Mouse (Mus musculus) left cerebral cortex, postnatal 36 days (tissue): ENCODE measurements at regions not wholly inside any gene's neighbourhood (a gene's known extent, or its start where the extent isn't known, plus 50 kb on each side); places are given as distances from the start of the nearest gene placed in this dataset.

Source experiments
- DNase-seq, 2 experiments: peaks; one replicate each; pipeline ENCODE4 v3.0.0; 2021 to 2022; ENCODE audit warnings: low spot score in 2 of 2, mixed read lengths in 1 of 2
- intact Hi-C: fragments of 180-260 bp; cut with DNase I; formaldehyde crosslinking; loops from one replicate; pipeline ENCODE4 v1.15.1; 2025

DNA sequence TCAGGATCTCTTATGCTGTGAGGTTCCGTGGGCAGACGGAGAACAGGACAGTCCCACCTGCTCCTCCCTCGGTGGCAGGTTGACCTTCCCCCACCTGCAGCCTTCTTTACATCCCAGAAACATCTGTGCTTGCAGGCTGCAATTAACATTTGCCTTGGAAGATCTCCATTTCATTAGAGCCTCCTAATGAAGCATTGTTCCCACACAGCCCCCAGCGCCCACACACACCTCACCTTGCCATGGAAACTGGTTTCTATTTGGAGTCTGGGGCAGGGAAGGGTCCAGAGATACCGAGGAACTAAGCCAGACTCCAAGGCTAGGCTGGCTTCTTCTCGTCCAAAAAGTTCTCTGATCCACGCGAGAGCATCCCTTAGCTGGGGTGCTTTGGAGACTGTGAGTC, 56.6 kb upstream of the Rpl38 start:
- DNase-seq, result no peak
- intact Hi-C loops, result no loop called here

DNA sequence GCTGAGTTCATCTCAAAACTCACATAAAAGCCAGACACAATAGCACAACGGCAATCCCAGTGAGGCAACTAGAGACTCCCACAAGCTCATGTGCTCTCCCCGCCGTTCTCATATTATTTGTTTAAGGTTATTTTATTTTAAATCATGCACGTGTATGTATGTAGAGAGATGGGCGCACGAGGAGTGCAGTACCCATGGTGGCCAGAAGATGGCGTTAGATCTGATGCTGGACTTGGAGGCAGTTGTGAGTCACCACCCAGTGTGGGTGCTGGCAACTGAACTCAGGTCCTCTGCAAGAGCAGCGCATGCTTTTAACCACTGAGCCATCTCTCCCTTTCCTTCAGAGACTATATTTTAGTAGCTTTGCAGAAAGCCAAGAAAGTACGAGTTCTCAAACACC, 60.3 kb upstream of the Rpl38 start:
- intact Hi-C loops, result no loop called here
- no peak for DNase-seq

DNA sequence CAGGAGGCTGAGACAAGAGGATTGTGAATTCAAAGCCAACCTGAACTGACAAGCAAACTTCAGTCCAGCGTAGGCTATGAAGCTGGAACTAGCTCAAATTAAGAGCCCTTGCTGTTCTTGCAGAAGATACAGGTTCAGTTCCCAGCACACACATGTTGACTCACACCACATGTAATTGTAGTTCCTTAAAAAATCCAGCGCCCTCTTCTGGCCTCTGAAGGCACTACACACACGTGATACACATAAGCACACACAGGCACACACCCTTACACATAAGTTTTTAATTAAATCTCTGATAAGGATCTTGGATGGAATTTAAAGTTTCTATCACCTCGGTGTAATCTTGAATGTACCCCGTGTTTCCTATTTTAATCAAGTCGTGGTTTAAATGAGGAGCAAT, 65.2 kb upstream of the Rpl38 start:
- intact Hi-C loops, result no loop called here
- no peak for DNase-seq

DNA sequence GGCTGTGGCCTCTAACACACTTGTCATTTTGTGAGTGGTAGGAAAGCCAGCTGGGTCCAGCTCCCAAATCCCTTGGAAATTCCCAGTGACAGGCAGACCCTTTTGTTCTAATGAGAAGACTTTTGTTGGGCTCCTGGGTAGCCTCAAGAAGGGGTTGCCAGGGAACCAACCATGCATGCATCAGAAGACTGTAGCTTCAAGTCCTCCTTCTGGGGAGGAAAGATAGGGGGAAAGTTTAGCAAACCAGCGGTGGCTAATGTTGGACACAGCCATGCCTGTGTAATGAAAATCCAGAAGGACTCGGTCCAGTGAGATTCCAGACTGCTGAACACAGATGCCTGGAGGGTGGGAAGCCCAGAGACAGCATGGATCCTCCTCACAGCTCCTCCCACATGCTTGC, 71.1 kb upstream of the Rpl38 start:
- DNase-seq, result no peak
- intact Hi-C loops, result no loop called here

DNA sequence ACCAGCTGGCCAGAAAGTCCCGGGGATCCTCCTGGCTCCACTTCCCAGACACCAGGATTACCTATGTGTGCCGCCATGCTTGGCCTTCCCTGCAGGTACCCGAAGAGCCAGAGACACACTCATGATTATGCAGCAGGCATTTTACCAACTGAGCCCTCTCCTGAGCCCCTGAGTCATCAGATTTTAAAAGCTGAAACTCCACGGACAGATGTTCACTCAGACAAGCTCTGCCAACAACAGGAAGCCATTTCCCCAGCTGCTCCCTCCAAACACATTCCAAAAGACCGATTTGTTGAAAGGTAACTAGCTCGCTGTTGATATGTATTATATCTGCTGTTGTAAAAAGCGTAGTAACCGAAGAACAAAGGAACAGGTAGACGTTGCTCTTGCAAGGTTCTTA, 75.4 kb upstream of the Rpl38 start:
- no peak for DNase-seq
- intact Hi-C loops, result no loop called here

DNA sequence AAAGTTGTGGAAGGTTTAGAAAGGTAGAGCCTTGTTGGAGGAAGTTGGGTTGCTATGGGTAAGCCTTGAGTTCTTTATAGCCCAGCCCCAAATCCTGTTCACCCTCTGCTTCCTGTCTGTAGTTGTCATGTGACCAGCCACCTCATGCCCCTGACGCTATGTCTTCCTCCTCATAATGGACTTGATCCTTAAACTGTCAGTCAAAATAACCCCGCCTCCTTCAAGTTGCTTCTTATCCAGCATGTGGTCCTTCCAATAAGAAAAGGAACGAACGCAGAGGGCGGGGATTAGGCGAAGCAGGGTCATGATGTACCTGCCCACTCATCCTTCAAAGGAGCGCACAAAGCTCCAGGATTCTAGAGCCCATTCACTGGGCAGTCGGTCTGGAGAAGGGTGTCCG, 79.8 kb upstream of the Rpl38 start:
- DNase-seq, result no peak
- intact Hi-C loops, result no loop called here

DNA sequence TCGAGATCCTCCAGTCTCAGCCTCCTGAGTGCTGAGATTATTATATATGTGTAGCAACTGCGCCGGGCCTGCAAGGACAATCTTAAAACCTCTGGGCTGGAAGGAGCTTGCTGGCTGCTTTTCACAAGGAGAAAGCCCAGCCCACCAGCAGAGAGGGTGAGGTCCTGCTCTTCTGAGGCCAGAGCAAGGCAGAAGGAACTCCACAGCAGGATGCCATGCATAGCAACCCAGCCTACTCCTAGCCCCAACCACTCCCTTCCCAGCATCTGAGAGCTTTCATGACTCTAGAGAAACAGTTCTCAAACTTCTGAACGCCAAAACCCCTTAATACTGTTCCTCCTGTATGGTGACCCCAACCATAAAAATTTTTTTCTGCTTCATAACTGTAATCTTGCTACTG, 80.3 kb upstream of the Rpl38 start:
- DNase-seq, result no peak
- intact Hi-C loops, result no loop called here

DNA sequence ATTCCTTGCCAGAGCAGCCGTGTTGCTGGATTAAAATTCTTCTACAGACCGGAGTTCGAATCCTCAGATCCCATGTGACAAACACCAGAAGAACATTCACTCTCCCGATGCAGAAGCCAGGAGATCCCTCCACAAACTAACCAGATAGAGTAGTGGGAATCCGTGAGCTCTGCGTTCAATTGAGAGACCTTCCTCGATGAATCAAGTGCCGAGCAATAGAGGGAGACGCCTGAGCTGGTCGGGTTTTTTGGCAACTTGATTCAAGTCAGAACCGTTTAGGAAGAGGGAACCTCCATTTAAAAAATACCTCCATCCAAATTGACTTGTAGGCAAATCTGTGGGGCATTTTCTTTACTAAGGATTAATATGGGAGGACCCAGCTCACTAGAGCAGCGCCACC, 81.9 kb upstream of the Rpl38 start:
- intact Hi-C loops, result no loop called here
- no peak for DNase-seq

DNA sequence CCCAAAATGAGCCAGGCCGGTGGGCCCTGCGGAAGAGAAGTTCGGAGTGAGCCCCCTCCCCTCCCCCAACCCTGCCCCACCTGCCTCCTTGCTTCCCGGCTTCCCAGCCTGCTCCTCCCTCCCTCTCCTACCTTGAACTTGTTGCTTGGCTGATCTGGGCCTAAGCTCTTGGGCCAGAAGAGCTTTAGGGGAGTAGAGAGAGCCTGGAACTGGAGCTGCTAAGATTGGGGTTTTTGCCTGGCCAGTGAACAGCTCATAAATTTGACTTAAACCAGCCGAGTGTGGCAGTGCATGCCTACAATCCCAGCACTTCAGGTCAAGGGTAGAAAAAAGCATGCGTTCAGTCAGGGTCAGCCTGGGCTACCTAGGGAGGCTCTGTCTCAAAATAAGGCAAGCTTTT, 83.5 kb upstream of the Rpl38 start:
- DNase-seq, result no peak
- intact Hi-C loops, result no loop called here

DNA sequence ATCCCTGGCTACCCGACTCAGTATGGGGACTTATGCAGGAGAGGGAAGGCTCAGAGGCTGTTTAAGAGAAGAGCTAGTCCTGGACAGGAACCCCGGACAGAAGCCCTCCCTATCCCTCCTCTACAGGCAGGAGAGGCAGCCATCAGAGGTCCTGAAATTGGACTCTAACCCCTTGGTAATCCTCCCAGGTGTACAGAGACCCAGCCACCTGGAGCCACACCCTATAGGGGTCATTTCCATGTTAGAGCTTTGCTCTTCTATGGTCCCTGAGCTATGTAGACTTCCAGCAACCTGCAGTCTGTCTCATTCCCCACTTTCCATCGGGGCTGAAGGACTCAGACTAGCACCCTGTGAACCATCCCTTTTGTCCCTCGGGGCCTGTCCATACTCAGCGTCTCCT, 84.2 kb upstream of the Rpl38 start:
- intact Hi-C loops, result no loop called here

DNA sequence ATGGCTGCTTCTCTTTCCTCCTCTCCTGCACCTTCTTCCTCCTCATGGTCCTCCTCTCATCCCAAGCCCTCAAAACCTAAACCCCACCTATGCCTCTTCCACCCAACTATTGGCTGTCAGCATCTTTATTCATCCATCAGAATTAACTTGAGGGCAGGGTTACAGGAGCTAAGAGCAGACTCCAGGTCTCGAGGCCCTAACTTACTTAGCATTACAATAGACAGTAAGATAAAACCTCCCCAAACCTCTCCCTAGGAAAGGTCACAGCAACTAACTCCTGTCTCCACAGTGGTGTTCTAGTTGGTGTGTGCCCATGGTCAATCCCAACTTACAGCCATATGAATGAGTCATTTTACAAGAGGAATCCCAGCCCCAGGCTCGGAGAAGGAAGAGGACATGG, 88.3 kb upstream of the Rpl38 start:
- no peak for DNase-seq
- intact Hi-C loops, result no loop called here

More for the DNA sequence above, 84.2 kb upstream of the Rpl38 start:
- no peak for DNase-seq

DNA sequence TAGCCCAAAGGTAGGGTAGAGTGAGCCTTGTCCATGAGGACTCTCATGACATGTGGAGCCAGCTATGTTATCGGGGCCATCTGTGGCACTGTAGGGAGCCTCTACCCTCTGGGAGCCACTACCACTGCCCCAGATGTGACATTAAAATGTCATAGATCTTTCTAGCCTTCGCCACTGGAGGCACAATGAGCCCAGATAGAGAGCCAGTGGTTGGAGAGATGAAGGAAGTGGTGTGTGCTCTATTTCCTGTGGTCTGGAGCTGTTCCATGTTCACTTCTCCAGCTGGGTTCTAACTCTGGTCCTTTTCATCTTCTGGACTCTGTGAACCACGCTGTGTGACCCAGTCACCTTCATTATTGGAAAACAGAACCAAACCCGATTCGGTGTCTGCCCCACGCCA, 89.8 kb upstream of the Rpl38 start:
- intact Hi-C loops, result no loop called here
- no peak for DNase-seq

DNA sequence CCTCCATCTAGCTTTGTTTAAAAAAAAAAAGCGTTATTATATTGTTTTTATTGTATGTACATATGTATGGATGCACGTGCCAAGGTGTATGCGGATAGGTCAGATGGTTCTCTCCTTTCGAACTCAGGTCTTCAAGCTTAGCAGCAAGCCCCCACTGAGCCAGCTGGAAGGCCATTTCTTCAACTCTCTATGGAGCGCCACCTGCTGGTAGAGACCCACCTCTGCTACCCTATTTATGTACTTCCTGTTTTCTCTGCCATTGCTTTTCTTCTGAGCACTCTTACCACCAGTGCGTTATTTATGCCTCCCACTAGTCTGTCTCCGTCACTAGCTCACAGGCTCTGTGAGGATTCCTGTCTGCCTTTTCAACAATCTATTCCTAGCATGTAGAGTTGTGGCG, 91.5 kb upstream of the Rpl38 start:
- no peak for DNase-seq
- intact Hi-C loops, result no loop called here

DNA sequence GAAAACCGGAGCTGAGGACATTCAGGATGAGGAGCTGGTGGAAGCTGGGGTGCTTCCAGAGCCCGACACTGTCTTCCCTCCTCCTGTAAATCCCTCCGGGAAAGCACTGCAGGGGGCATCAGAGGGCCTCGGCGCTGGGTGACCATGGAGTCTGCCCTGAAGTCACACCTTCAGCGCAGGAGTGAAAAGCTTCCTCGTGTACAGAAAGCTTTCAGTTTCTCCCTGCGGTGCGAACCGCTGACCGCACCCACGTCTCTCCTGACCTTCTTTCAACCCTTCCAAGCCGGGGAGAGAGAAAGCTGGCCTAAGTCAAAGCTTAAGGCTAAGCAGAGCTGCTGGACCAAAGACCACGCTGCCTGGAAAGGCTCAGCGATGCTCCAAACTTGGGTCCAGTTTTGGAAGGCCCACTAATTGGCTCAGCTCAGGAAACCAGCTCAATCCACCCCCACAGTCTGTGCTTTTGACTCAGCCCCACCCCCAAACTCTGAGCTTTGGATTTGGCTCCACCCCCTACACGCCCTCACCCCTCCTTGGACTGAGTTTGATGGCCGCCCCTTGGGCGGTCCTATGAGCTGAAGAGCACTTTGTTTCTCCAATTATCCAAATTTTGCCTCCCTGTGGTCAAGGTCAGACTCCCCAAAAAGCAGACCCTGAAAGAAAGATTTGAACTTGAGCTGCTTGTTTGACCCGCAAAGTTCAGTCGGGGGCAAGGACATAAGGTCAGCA, 97.0 kb upstream of the Rpl38 start:
- intact Hi-C loops, result no loop called here
- no peak for DNase-seq

DNA sequence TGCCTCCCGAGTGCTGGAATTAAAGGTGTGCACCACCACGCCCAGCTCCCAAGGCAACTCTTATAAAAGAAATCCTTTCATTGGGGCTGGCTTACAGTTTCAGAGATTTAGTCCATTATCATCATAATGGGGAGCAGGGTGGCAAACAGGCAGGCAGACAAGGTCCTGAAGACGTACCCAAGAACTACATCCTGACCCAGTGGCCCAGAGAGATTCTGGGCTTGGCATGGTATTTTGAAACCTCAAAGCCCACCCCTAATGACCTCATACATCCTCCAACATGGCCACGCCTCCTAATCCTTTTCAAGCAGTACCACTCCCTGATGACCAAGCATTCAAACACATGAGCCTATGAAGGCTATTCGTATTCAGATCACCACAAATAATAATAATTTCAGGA, 98.2 kb upstream of the Rpl38 start:
- no peak for DNase-seq
- intact Hi-C loops, result no loop called here

DNA sequence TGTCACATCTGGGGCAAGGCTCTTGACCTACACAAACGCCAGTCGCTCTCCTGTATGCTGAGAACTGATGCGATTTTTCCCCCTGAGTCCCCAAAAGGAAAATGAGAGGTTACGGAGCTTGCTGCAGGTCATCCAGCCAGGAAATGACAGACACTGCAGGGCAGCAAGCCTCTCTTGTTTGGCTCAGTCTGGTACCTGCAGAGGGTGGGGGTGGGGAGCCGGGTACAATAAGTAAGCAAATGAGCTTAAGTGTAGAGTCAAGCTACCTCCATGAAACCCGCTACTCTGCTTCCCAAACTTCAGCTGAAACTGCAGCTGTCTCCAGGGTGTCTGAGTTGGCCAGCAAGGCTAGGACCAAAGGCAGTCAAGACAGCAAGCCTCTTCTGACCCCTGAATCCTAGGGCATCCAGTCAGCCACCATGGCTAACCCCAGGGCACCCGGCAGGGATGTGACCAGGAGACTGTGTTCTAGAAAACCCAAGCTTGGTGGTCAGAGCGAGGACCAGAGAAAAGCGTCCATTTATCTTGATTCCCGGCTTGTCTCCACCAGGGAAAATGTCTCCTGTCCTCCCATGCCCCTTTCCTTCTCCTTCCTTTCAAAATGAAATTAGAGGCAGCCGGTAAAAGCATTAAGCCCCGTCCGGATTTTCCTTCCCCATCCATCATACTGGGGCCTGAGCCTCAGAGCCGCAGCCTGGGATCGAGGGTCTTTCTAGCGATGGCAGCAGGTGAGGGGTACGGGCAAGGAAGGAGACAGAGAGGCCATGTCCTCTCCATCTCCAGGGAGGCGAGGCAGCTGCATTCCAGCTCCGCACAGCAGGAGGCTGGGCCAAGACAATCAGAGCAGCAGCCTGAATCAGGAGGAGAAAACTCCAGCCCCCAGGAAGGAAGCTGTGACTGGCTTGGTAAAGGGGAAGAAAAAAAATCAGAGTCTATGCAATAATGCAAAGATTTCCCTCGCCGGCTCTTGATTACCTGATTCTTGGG, 100.2 kb upstream of the Rpl38 start:
- intact Hi-C loops, result no loop called here
- DNase-seq, result no peak

DNA sequence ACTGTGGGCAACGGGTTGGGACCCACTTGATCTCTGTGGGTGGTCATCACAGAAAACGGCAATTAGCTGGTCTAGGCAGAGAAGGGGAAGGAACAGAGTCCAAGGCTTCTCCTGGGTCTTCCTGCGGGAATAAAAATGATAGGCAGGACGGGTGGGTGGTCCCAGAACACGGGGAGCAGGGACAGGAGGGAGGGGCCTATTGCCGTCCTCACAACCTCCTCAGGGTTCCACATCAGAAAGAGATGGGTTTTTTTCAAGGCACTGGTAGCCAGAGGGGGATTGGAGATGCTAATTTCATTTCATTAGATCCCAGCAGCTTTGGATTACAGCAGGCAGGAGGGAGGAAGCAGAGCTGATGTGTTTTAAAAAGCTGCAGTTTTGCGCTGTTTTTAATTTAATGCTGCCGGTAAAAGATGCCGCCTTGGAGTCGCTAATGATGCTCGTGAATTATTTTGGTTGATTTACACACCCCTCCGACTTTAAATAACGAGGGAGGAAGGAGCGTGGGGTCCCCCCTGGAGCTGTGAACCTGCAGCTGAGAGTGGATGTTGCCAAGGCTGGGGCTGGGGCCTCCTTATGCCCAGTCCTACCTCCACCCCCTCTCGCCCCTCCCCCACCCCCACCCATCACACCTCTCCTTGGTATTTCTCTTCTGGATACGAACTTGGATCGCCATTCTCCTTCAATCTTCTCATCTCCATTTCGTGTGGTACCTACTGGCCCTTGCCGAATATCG, 101.1 kb upstream of the Rpl38 start:
- no peak for DNase-seq
- intact Hi-C loops, result no loop called here

DNA sequence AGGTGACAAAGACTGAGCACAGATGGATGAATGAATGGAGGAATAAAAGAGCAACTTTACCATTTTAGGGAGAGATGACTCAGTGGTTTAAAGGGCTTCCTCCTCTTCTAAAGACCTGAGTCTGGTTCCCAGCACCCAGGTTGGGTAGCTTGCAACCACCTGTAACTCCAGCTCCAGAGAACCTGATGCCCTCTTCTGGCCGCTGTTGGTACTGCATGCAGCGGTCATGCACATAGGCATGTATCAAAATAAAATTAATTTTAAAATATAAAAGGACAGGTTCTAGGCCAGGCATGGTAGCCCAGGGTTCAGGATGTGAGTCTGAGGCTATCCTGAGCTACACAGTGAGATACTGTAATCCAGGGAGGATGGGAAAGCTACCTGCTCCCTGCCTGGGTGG, 103.4 kb upstream of the Rpl38 start:
- no peak for DNase-seq
- intact Hi-C loops, result no loop called here

DNA sequence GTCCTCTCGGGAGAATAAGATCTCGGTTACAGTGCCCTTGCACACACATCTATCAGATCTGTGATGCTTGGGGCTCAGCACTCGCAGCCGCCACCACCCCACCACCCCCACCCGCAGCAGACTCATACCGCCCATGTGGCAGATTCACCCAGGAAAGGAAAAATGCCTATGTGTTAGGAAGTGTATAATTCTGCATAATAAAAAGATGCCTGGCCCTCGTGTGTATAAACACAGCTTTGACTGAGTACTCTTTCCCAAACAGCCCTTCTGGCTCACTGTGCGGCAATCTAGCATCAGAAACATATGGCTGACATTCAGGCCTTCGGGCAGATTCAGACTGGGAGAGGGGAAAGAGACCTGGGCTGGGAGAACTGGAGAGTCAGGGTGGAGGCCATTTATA, 105.2 kb upstream of the Rpl38 start:
- intact Hi-C loops, result no loop called here
- DNase-seq, result no peak

DNA sequence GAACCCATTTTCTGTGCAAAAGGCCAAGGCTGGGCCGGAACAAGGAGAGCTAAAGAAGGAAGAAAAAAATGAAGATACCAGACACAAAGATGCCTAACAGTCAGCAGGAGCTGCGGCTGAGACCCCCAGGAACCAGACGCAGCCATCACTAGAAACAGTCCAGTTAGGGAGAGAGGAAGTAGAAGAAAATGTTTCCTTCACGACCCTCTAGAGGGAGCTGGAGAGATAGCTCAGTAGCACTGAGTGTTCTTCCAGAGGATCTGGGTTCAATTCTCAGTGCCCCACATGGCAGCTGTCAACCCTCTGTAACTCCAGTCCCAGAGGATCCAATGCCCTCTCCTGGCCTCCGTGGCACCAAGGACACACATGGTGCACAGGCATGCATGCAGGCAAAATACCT, 113.7 kb upstream of the Rpl38 start:
- no peak for DNase-seq
- intact Hi-C loops, result no loop called here

DNA sequence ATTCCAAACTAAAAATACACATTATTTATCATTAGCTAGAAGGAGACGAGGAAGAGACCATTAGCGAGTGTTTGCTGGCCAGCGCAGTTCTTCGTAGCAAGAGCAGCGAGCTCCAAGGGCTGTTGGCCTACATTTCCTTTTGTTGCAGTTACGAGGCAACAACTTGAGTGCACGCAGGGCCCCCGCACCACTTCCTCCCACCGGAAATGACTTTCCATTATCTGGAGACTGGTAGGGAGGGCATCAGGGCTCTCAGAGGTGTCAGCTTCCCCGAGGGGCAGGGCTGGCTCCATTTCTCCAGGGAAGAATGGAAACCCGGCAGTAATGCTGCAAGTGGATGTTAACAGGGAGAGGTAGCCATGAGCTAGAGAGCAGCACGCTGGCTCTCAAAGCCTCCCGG, 114.3 kb upstream of the Rpl38 start:
- intact Hi-C loops, result no loop called here
- DNase-seq, result no peak
